Mouse (Mus musculus) hindbrain, embryonic 14.5 days (tissue): ENCODE data around the gene Slc9a5. TPM values are rescaled to one million over a fixed set of nuclear protein-coding genes. Genes with fewer than 3 reads are reported as not detected.

ENCODE experiments used
- ATAC-seq: fragments of 200-750 bp; cut with Nextera tagmentation; 2 replicates; pipeline ENCODE4 v1.8.0; 2017; ENCODE audit warnings: moderate number of reproducible peaks, mild to moderate bottlenecking, moderate TSS enrichment, moderate library complexity; ENCODE audit not compliant: low FRiP score
- DNase-seq: peaks from one replicate; pipeline ENCODE4 v3.0.0-alpha.2; 2015; ENCODE audit warnings: low spot score
- H3K27ac ChIP-seq: fragments of 300-500 bp; sonication (generic); 2 replicates; pipeline ENCODE4 v1.5.1; 2014; ENCODE audit warnings: mild to moderate bottlenecking, moderate library complexity
- H3K27me3 ChIP-seq: fragments of 300-500 bp; sonication (generic); 2 replicates; pipeline ENCODE4 v1.6.1; 2014; ENCODE audit warnings: mild to moderate bottlenecking, low read length, mixed read lengths; ENCODE audit not compliant: control insufficient read depth, insufficient read depth
- H3K36me3 ChIP-seq: fragments of 300-500 bp; sonication (generic); replicated peaks from 2 replicates; pipeline ENCODE4 v1.6.1; 2014; ENCODE audit not compliant: control insufficient read depth, insufficient read depth
- H3K4me1 ChIP-seq: fragments of 300-500 bp; sonication (generic); replicated peaks from 2 replicates; pipeline ENCODE4 v1.6.1; 2014; ENCODE audit warnings: antibody characterized with exemption, low read length, mixed read lengths; ENCODE audit not compliant: control insufficient read depth, insufficient read depth
- H3K4me2 ChIP-seq: fragments of 300-500 bp; sonication (generic); replicated peaks from 2 replicates; pipeline ENCODE4 v1.6.1; 2014; ENCODE audit warnings: mild to moderate bottlenecking, moderate library complexity
- H3K4me3 ChIP-seq: fragments of 300-500 bp; sonication (generic); replicated peaks from 2 replicates; pipeline ENCODE4 v1.5.1; 2014; ENCODE audit warnings: mild to moderate bottlenecking, low read length
- H3K9ac ChIP-seq: fragments of 300-500 bp; sonication (generic); 2 replicates; pipeline ENCODE4 v1.6.1; 2014
- H3K9me3 ChIP-seq: fragments of 300-500 bp; sonication (generic); 2 replicates; pipeline ENCODE4 v1.6.1; 2016; ENCODE audit warnings: low read length; ENCODE audit not compliant: control insufficient read depth
- WGBS: fragments of 180-500 bp; shearing (Covaris S2); extraction: QIAGEN DNeasy Blood & Tissue Kit; methylation state at CpG from one replicate; pipeline ENCODE4 v1.1.7; 2014; 5-methylcytosine and 5-hydroxymethylcytosine counted together
- polyA plus RNA-seq: library from polyadenylated mRNA; unstranded; fragments of >200 nt; fragmentation: Nextera tagmentation; extraction: Ambion mirVana; gene quantifications from 2 replicates; pipeline ENCODE4 v1.2.1, GENCODE M21; 2014

The Slc9a5 gene
- polyA plus RNA-seq, 1 experiment from 2014 or later: 11.4 TPM

- Histone ChIP-seq H3K9me3 (no peaks in the 10 kb centered on the region), H3K4me1 (peaks cover 9% of the 10 kb centered on the region; the same call in 1 of the 2 replicates), H3K4me3 (peak overlapping the region; percentile 74), H3K27me3 (peaks cover 15% of the 10 kb centered on the region; the same call in 1 of the 2 replicates), H3K4me2 (peak overlapping the region; percentile 98), H3K9ac (peak overlapping the region; percentile 37; the same call in 1 of the 2 replicates), H3K27ac (no peak overlapping the region), H3K36me3 (no peaks in the 10 kb centered on the region)
- WGBS: 1% methylated on average over 34 of the region's 34 CpGs
- ATAC-seq (peak; percentile 9; the same call in 1 of the 2 replicates), DNase-seq (no peak)
Measured at GRCm38 (mm10) chr8:105346611-105347427, 1.8 kb upstream of the Slc9a5 start.

- WGBS: under 1% methylated on average over 53 of the region's 53 CpGs
- H3K9me3 ChIP-seq: no peaks in the 10 kb centered on the region
- H3K4me3 ChIP-seq: peak within 1 kb of the TSS; percentile 74
- H3K4me2 ChIP-seq: peak within 1 kb of the TSS; percentile 98
- peaks cover 15% of the 10 kb centered on the region; the same call in 1 of the 2 replicates for H3K27me3 ChIP-seq
- DNase-seq (peak; percentile 85), ATAC-seq (peak; percentile 87)
- peak within 1 kb of the TSS; percentile 79 for H3K9ac ChIP-seq
- peaks cover 9% of the 10 kb centered on the region; the same call in 1 of the 2 replicates for H3K4me1 ChIP-seq
- peak within 1 kb of the TSS; percentile 63 for H3K27ac ChIP-seq
- no peaks in the 10 kb centered on the region for H3K36me3 ChIP-seq
Measured at GRCm38 (mm10) chr8:105347428-105348221, 1.0 kb upstream of the Slc9a5 start, which contains the start of gene Fhod1. TSS of gene Fhod1 (minus strand) at chr8:105347953.

GRCm38 (mm10) chr8:105349096-105349771, 591 bp downstream of the Slc9a5 start:
- Histone ChIP-seq H3K36me3 (no peaks in the 10 kb centered on the region), H3K4me3 (peak overlapping the region; percentile 74), H3K27me3 (peaks cover 15% of the 10 kb centered on the region; the same call in 1 of the 2 replicates), H3K9ac (peak overlapping the region; percentile 79), H3K9me3 (no peaks in the 10 kb centered on the region), H3K4me1 (peaks cover 9% of the 10 kb centered on the region; the same call in 1 of the 2 replicates), H3K4me2 (peak overlapping the region; percentile 98), H3K27ac (peak overlapping the region; percentile 63)
- DNase-seq (peak; percentile 57), ATAC-seq (peak; percentile 18)
- WGBS: under 1% methylated on average over 37 of the region's 48 CpGs

DNA sequence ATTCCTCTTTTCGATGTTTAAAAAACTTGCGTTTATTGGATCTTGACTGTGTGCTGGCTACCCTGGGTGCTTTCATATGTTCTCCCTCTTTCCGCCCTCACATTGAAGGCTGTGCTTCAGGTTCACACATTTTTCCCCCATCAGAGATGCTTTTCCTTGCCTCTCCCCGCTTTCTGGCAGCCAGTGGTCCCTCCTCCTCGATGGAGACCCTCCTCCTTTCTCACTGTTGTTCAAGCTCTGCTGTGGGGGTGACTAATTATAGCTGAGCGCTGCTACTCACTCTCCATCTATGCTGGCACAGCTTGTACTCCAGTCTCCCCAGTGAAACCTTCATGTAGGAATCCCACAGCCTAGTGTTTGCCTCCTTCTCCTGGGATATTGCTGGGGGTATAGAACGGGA, 1.5 kb downstream of the Slc9a5 start:
- ATAC-seq (no peak), DNase-seq (no peak)
- 36% methylated on average over 7 of the region's 7 CpGs for WGBS
- H3K4me1 ChIP-seq: peaks cover 9% of the 10 kb centered on the region; the same call in 1 of the 2 replicates
- H3K4me2 ChIP-seq: peak overlapping the region; percentile 98
- H3K9me3 ChIP-seq: no peaks in the 10 kb centered on the region
- H3K4me3 ChIP-seq: peak overlapping the region; percentile 74
- H3K27ac ChIP-seq: 0 out of 2 replicates have a peak overlapping the region, but pooled peaks have one; percentile 63
- H3K27me3 ChIP-seq: peaks cover 15% of the 10 kb centered on the region; the same call in 1 of the 2 replicates
- peak overlapping the region; percentile 79 for H3K9ac ChIP-seq
- H3K36me3 ChIP-seq: no peaks in the 10 kb centered on the region; the same call in 1 of the 2 replicates

DNA sequence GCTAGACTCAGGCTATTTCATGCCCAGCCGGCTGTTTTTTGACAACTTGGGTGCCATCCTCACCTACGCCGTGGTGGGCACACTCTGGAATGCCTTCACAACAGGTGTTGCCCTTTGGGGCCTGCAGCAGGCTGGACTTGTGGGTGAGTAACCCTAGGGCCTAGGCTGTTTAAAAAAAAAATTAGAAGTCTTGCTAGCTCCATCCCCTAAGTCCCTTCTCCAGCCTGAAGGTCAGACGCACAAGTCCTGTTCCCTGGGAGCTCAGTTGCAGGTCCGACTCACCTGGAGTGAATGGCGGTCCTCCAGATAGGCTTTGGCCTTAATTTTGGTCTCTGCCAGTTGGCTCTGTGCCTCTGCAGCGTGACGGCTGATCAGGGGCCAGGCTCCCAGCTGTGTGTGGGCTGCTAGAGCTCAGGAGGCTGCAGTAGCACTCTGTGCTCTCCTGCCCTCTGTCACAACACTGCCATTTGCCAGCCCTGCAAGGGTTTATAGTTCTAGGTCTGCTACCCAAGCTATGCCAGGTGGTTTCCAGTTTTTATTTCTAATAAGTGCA, 5.0 kb downstream of the Slc9a5 start:
- H3K9ac ChIP-seq: no peak overlapping the region
- no peaks in the 10 kb centered on the region for H3K9me3 ChIP-seq
- no peak overlapping the region for H3K4me3 ChIP-seq
- no peak overlapping the region for H3K27ac ChIP-seq
- DNase-seq (no peak), ATAC-seq (no peak)
- peaks cover 5% of the 10 kb centered on the region; the same call in 1 of the 2 replicates for H3K4me1 ChIP-seq
- no peak overlapping the region for H3K4me2 ChIP-seq
- H3K36me3 ChIP-seq: peaks cover 16% of the 10 kb centered on the region; the same call in 1 of the 2 replicates
- 82% methylated on average over 8 of the region's 8 CpGs for WGBS
- no peaks in the 10 kb centered on the region for H3K27me3 ChIP-seq

DNA sequence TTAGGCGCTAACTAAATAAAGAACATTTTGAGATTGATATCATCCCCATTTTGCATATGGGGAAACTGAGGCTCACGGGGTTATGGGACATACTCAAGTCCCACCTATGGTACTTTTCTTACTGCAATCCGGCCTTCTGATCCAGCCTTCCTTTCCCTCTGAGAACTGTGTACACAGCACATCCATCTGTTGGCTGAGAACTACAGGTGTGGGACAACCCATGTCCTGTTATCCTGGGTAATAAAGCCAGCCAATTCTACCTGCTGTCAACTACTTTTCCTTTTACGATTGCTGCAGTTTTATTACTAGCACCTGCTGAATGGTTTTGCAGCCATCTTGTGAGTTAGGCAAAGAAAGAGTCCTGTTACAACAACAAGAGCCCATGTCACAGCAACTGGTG, 5.9 kb downstream of the Slc9a5 start:
- no peak overlapping the region for H3K27ac ChIP-seq
- H3K27me3 ChIP-seq: no peaks in the 10 kb centered on the region
- H3K9me3 ChIP-seq: no peaks in the 10 kb centered on the region
- DNase-seq (no peak), ATAC-seq (no peak)
- peaks cover 5% of the 10 kb centered on the region; the same call in 1 of the 2 replicates for H3K4me1 ChIP-seq
- H3K9ac ChIP-seq: no peak overlapping the region
- H3K4me2 ChIP-seq: no peak overlapping the region
- no peak overlapping the region for H3K4me3 ChIP-seq
- 92% methylated on average over 4 of the region's 4 CpGs for WGBS
- peaks cover 16% of the 10 kb centered on the region; the same call in 1 of the 2 replicates for H3K36me3 ChIP-seq

GRCm38 (mm10) chr8:105355179-105356024, 6.8 kb downstream of the Slc9a5 start:
- no peaks in the 10 kb centered on the region for H3K9me3 ChIP-seq
- DNase-seq (no peak), ATAC-seq (no peak)
- WGBS: 53% methylated on average over 26 of the region's 26 CpGs
- H3K4me1 ChIP-seq: peaks cover 2% of the 10 kb centered on the region; the same call in 1 of the 2 replicates
- H3K36me3 ChIP-seq: peaks cover 16% of the 10 kb centered on the region; the same call in 1 of the 2 replicates
- no peak overlapping the region for H3K9ac ChIP-seq
- H3K27me3 ChIP-seq: no peaks in the 10 kb centered on the region
- H3K4me2 ChIP-seq: no peak overlapping the region
- H3K27ac ChIP-seq: no peak overlapping the region
- H3K4me3 ChIP-seq: no peak overlapping the region

GRCm38 (mm10) chr8:105356681-105357080, 8.0 kb downstream of the Slc9a5 start:
- no peak overlapping the region for H3K9ac ChIP-seq
- H3K9me3 ChIP-seq: no peaks in the 10 kb centered on the region
- H3K4me3 ChIP-seq: no peak overlapping the region
- H3K27ac ChIP-seq: no peak overlapping the region
- WGBS: 83% methylated on average over 13 of the region's 14 CpGs
- peaks cover 16% of the 10 kb centered on the region; the same call in 1 of the 2 replicates for H3K36me3 ChIP-seq
- H3K27me3 ChIP-seq: no peaks in the 10 kb centered on the region
- no peaks in the 10 kb centered on the region for H3K4me1 ChIP-seq
- H3K4me2 ChIP-seq: no peak overlapping the region
- ATAC-seq: no peak
- DNase-seq: no peak
